Mouse (Mus musculus): ENCODE measurements around the gene Sectm1b. TPM values are rescaled to one million over a fixed set of nuclear protein-coding genes. Genes with fewer than 3 reads are reported as not detected.

The Sectm1b gene
- polyA plus RNA-seq, 1 experiment from 2014 or later: 113 TPM

DNA sequence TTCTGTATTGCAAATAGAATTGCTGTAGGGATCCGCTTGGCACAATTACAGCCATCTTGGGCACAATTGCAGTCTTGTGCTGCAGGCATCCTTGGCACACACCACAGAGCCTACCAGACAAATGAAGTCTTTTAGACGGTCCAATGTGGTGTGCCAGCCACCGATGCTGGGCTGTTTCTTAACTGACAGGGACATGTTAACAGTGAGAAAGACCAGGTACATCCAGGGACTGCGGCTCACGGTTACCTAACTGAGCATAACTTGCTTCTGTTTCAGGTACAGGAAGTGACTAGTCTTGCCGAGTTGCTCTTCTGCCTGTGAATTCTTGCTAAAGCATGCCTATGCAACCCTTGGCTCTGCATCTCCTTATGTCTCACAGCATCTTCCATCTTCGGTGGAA is 49.7 kb downstream of the Sectm1b start:
- Histone ChIP-seq H3K9ac (ENCODE audit: low read length) (no peak overlapping the region), H3K4me1 (replicated peaks; ENCODE audit: control insufficient read depth, insufficient read depth) (no peaks in the 10 kb centered on the region), H3K9me3 (ENCODE audit: control insufficient read depth, low read length) (no peaks in the 10 kb centered on the region), H3K4me2 (replicated peaks; ENCODE audit: low read depth) (no peak overlapping the region), H3K36me3 (ENCODE audit: control insufficient read depth, insufficient read depth, low read length) (no peaks in the 10 kb centered on the region), H3K27me3 (ENCODE audit: control insufficient read depth, insufficient read depth, low read length) (no peaks in the 10 kb centered on the region), H3K27ac (replicated peaks) (no peak overlapping the region), H3K4me3 (ENCODE audit: low read depth, low read length) (no peak overlapping the region)
- no peak for TF ChIP-seq CTCF (IDR thresholded peaks at IDR 0.05; ENCODE audit: low read depth)
- TF ChIP-seq EP300 (optimal IDR thresholded peaks at IDR 0.05): no peak
- DNase-seq (ENCODE audit: low spot score) (no peak), ATAC-seq (ENCODE audit: low FRiP score, low TSS enrichment) (no peak)
- WGBS: 77% methylated on average over 7 of the region's 7 CpGs

GRCm38 (mm10) chr11:121010044-121010755 is 53.2 kb downstream of the Sectm1b start:
- WGBS: 86% methylated on average over 3 of the region's 3 CpGs
- no peak overlapping the region for H3K4me2 ChIP-seq (replicated peaks; ENCODE audit: low read depth)
- DNase-seq (ENCODE audit: low spot score) (no peak), ATAC-seq (ENCODE audit: low FRiP score, low TSS enrichment) (no peak)
- no peaks in the 10 kb centered on the region for H3K27me3 ChIP-seq (ENCODE audit: control insufficient read depth, insufficient read depth, low read length)
- H3K27ac ChIP-seq (replicated peaks): no peak overlapping the region
- no peaks in the 10 kb centered on the region for H3K9me3 ChIP-seq (ENCODE audit: control insufficient read depth, low read length)
- TF ChIP-seq CTCF (IDR thresholded peaks at IDR 0.05; ENCODE audit: low read depth) (no peak), EP300 (optimal IDR thresholded peaks at IDR 0.05) (no peak)
- no peak overlapping the region for H3K4me3 ChIP-seq (ENCODE audit: low read depth, low read length)
- H3K9ac ChIP-seq (ENCODE audit: low read length): no peak overlapping the region
- H3K4me1 ChIP-seq (replicated peaks; ENCODE audit: control insufficient read depth, insufficient read depth): no peaks in the 10 kb centered on the region
- H3K36me3 ChIP-seq (ENCODE audit: control insufficient read depth, insufficient read depth, low read length): no peaks in the 10 kb centered on the region

- H3K4me3 ChIP-seq (ENCODE audit: low read depth, low read length): no peak overlapping the region
- WGBS: 73% methylated on average over 6 of the region's 6 CpGs
- H3K27me3 ChIP-seq (ENCODE audit: control insufficient read depth, insufficient read depth, low read length): no peaks in the 10 kb centered on the region
- TF ChIP-seq EP300 (optimal IDR thresholded peaks at IDR 0.05) (no peak), CTCF (IDR thresholded peaks at IDR 0.05; ENCODE audit: low read depth) (no peak)
- no peak overlapping the region for H3K27ac ChIP-seq (replicated peaks)
- H3K4me2 ChIP-seq (replicated peaks; ENCODE audit: low read depth): no peak overlapping the region
- ATAC-seq (ENCODE audit: low FRiP score, low TSS enrichment) (no peak), DNase-seq (ENCODE audit: low spot score) (no peak)
- H3K4me1 ChIP-seq (replicated peaks; ENCODE audit: control insufficient read depth, insufficient read depth): 0 out of 2 replicates have a peak, but pooled peaks cover 2% of the 10 kb centered on the region
- H3K9me3 ChIP-seq (ENCODE audit: control insufficient read depth, low read length): no peaks in the 10 kb centered on the region
- H3K36me3 ChIP-seq (ENCODE audit: control insufficient read depth, insufficient read depth, low read length): no peaks in the 10 kb centered on the region
- H3K9ac ChIP-seq (ENCODE audit: low read length): no peak overlapping the region
Observed at GRCm38 (mm10) chr11:121006184-121006583, 57.2 kb downstream of the Sectm1b start.

DNA sequence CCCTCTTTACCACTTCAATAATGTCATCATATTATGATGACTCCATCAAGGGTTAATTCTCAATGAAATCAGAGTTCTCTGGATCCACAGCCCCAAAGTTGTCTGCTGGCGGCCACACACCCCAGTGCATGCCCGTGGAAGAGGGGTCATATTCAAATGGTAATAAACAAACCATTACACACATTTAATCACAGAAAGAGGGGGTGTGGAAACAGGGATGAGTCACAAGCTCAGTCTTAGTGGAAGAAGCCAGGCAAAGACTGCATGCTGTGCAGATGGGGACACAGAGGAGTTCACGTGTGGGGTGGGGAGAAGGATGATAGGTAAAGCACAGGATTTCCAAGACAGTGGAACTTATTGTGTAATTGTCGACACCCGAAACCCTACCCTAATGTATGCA is 59.1 kb downstream of the Sectm1b start:
- DNase-seq (ENCODE audit: low spot score) (no peak), ATAC-seq (ENCODE audit: low FRiP score, low TSS enrichment) (0 out of 2 replicates have a peak, but pooled peaks have one; percentile 43)
- H3K4me2 ChIP-seq (replicated peaks; ENCODE audit: low read depth): no peak overlapping the region
- TF ChIP-seq EP300 (optimal IDR thresholded peaks at IDR 0.05) (no peak), CTCF (IDR thresholded peaks at IDR 0.05; ENCODE audit: low read depth) (no peak)
- 0 out of 2 replicates have a peak, but pooled peaks cover 2% of the 10 kb centered on the region for H3K4me1 ChIP-seq (replicated peaks; ENCODE audit: control insufficient read depth, insufficient read depth)
- no peak overlapping the region for H3K9ac ChIP-seq (ENCODE audit: low read length)
- 43% methylated on average over 5 of the region's 5 CpGs for WGBS
- no peaks in the 10 kb centered on the region for H3K9me3 ChIP-seq (ENCODE audit: control insufficient read depth, low read length)
- no peak overlapping the region for H3K4me3 ChIP-seq (ENCODE audit: low read depth, low read length)
- no peaks in the 10 kb centered on the region for H3K36me3 ChIP-seq (ENCODE audit: control insufficient read depth, insufficient read depth, low read length)
- no peaks in the 10 kb centered on the region for H3K27me3 ChIP-seq (ENCODE audit: control insufficient read depth, insufficient read depth, low read length)
- H3K27ac ChIP-seq (replicated peaks): no peak overlapping the region

Other genes starting within 250 kb of the Sectm1b start
- gene Fasn, start 239.0 kb downstream of the Sectm1b start, polyA plus RNA-seq (2015; fragmentation: Nextera tagmentation; extraction: Ambion mirVana): 16.0 and 19.7 TPM in 2 replicates
- 1.1 and 1.4 TPM in 2 replicates for gene Ccdc57, start 130.7 kb downstream of the Sectm1b start, polyA plus RNA-seq (2015; fragmentation: Nextera tagmentation; extraction: Ambion mirVana)
- 7.2 and 10.0 TPM in 2 replicates for gene Slc16a3, start 115.1 kb downstream of the Sectm1b start, polyA plus RNA-seq (2015; fragmentation: Nextera tagmentation; extraction: Ambion mirVana)
- 60.7 and 63.8 TPM in 2 replicates for gene Csnk1d, start 72.2 kb downstream of the Sectm1b start, polyA plus RNA-seq (2015; fragmentation: Nextera tagmentation; extraction: Ambion mirVana)
- 0.31 and 0.51 TPM in 2 replicates for gene Cd7, start 24.2 kb downstream of the Sectm1b start, polyA plus RNA-seq (2015; fragmentation: Nextera tagmentation; extraction: Ambion mirVana)
- 11.8 and 13.2 TPM in 2 replicates for gene Sectm1a, start 17.7 kb upstream of the Sectm1b start, polyA plus RNA-seq (2015; fragmentation: Nextera tagmentation; extraction: Ambion mirVana)
- gene Tex19.2, start 55.1 kb upstream of the Sectm1b start, polyA plus RNA-seq (2015; fragmentation: Nextera tagmentation; extraction: Ambion mirVana): 0.25 and 0.29 TPM in 2 replicates
- 0.34 and 0.48 TPM in 2 replicates for gene Tex19.1, start 82.6 kb upstream of the Sectm1b start, polyA plus RNA-seq (2015; fragmentation: Nextera tagmentation; extraction: Ambion mirVana)
- gene Uts2r, start 96.7 kb upstream of the Sectm1b start, polyA plus RNA-seq (2015; fragmentation: Nextera tagmentation; extraction: Ambion mirVana): not detected in 2 replicates
- 5.7 and 6.4 TPM in 2 replicates for gene Hexdc, start 140.9 kb upstream of the Sectm1b start, polyA plus RNA-seq (2015; fragmentation: Nextera tagmentation; extraction: Ambion mirVana)
- gene Ogfod3, start 141.1 kb upstream of the Sectm1b start, polyA plus RNA-seq (2015; fragmentation: Nextera tagmentation; extraction: Ambion mirVana): 22.2 and 23.3 TPM in 2 replicates
- 26.9 and 27.4 TPM in 2 replicates for gene Cybc1, start 165.8 kb upstream of the Sectm1b start, polyA plus RNA-seq (2015; fragmentation: Nextera tagmentation; extraction: Ambion mirVana)
- gene Narf, start 173.7 kb upstream of the Sectm1b start, polyA plus RNA-seq (2015; fragmentation: Nextera tagmentation; extraction: Ambion mirVana): 19.3 and 19.8 TPM in 2 replicates
- 3.4 and 5.3 TPM in 2 replicates for gene Foxk2, start 196.4 kb upstream of the Sectm1b start, polyA plus RNA-seq (2015; fragmentation: Nextera tagmentation; extraction: Ambion mirVana)

Data from stomach, postnatal 0 days (tissue).